Mouse (Mus musculus) heart, adult 2 months (tissue): ENCODE data around the gene Rpl7l1. TPM values are rescaled to one million over a fixed set of nuclear protein-coding genes. Genes with fewer than 3 reads are reported as not detected.

ENCODE experiments used
- DNase-seq, 2 experiments: peaks; one replicate each; pipeline ENCODE4 v3.0.0; 2021
- H3K27ac ChIP-seq: fragments of 200-600 bp; 2 replicates; pipeline ENCODE4 v1.8.1; 2022
- H3K27me3 ChIP-seq: fragments of 200-500 bp; 2 replicates; pipeline ENCODE4 v1.6.1; 2012; ENCODE audit warnings: mild to moderate bottlenecking, low read length, inconsistent platforms, mixed read lengths; ENCODE audit not compliant: control insufficient read depth, insufficient read depth
- H3K36me3 ChIP-seq: fragments of 200-500 bp; 2 replicates; pipeline ENCODE4 v1.6.1; 2012; ENCODE audit warnings: low read length, inconsistent platforms; ENCODE audit not compliant: control insufficient read depth, insufficient read depth
- H3K4me1 ChIP-seq: fragments of 200-500 bp; 2 replicates; pipeline ENCODE4 v1.6.1; 2011; ENCODE audit warnings: low read length; ENCODE audit not compliant: control insufficient read depth, insufficient read depth
- H3K4me3 ChIP-seq: fragments of 200-600 bp; 2 replicates; pipeline ENCODE4 v1.8.1; 2022
- H3K79me2 ChIP-seq: fragments of 200-500 bp; replicated peaks from 2 replicates; pipeline ENCODE4 v1.6.1; 2012; ENCODE audit warnings: mild to moderate bottlenecking, inconsistent platforms, low read length, moderate library complexity, mixed read lengths; ENCODE audit not compliant: control insufficient read depth, insufficient read depth
- H3K9ac ChIP-seq: fragments of 200-500 bp; 2 replicates; pipeline ENCODE4 v1.6.1; 2012; ENCODE audit warnings: low read depth, mild to moderate bottlenecking, control low read depth, inconsistent platforms, low read length, mixed read lengths
- CTCF ChIP-seq: fragments of 200-600 bp; IDR thresholded peaks from 2 replicates; pipeline ENCODE4 v1.8.1; 2022; ENCODE audit warnings: antibody characterized with exemption, mild to moderate bottlenecking, moderate library complexity
- EP300 ChIP-seq: fragments of 200-500 bp; IDR thresholded peaks from 2 replicates; pipeline ENCODE4 v1.6.1; 2011; ENCODE audit warnings: low read depth, low read length, control low read depth; ENCODE audit not compliant: insufficient read depth
- POLR2A ChIP-seq: fragments of 200-500 bp; IDR thresholded peaks from 2 replicates; pipeline ENCODE4 v1.6.1; 2011; ENCODE audit warnings: mild to moderate bottlenecking, low read depth, low read length, control low read depth; ENCODE audit not compliant: insufficient read depth
- WGBS: fragments of 180-500 bp; shearing (Covaris S2); methylation state at CpG from one replicate; pipeline ENCODE4 v1.1.7; 2018; 5-methylcytosine and 5-hydroxymethylcytosine counted together
- intact Hi-C: fragments of 180-260 bp; cut with DNase I; formaldehyde crosslinking; loops from one replicate; pipeline ENCODE4 v1.15.1; 2025
- polyA plus RNA-seq: library from polyadenylated mRNA; depleted of rRNA; stranded (reverse); fragments of >200 nt; gene quantifications from 2 replicates; pipeline ENCODE4 v1.2.3, GENCODE M21; 2012
- total RNA-seq, 2 experiments: library from RNA; stranded (reverse); gene quantifications; 2 replicates each; pipeline ENCODE4 v1.2.3; 2021

Gene Rpl7l1
- total and polyA plus RNA-seq, 3 experiments, result 19.4 to 54.0 (median 54.0) TPM

GRCm38 (mm10) chr17:46773278-46774130 lies 9.0 kb downstream of the Rpl7l1 start:
- no peaks in the 10 kb centered on the region for H3K36me3 ChIP-seq
- WGBS, result 12% methylated on average over 19 of the region's 20 CpGs
- no peak; the same call in 1 of the 2 replicates for TF ChIP-seq CTCF
- 0 out of 2 replicates have a peak, but pooled peaks have one; percentile 7 for TF ChIP-seq EP300
- peak; percentile 60; the same call in 1 of the 2 replicates for TF ChIP-seq POLR2A
- intact Hi-C loops, result no loop called here
- peak overlapping the region; percentile 87 for H3K9ac ChIP-seq
- DNase-seq, result no peak
- no peaks in the 10 kb centered on the region for H3K27me3 ChIP-seq
- peaks cover 2% of the 10 kb centered on the region for H3K4me1 ChIP-seq
- peak overlapping the region; percentile 91 for H3K4me3 ChIP-seq
- H3K27ac ChIP-seq, result peak overlapping the region; percentile 82
- no peaks in the 10 kb centered on the region for H3K79me2 ChIP-seq

- peak; percentile 87 to 90 for DNase-seq
- H3K9ac ChIP-seq, result peak within 1 kb of the TSS; percentile 87
- no peaks in the 10 kb centered on the region for H3K36me3 ChIP-seq
- intact Hi-C loops, result loop anchor here (1.0 kb wide), 2 partner anchors 10 to 20 kb away; partner anchors contain the start of genes Cnpy3 and Rpl7l1
- H3K4me1 ChIP-seq, result peaks cover 2% of the 10 kb centered on the region
- H3K27me3 ChIP-seq, result no peaks in the 10 kb centered on the region
- H3K27ac ChIP-seq, result peak within 1 kb of the TSS; percentile 82
- H3K4me3 ChIP-seq, result peak within 1 kb of the TSS; percentile 91
- no peaks in the 10 kb centered on the region for H3K79me2 ChIP-seq
- WGBS, result under 1% methylated on average over 50 of the region's 50 CpGs
- TF ChIP-seq POLR2A (peak; percentile 92), CTCF (no peak)
Measured at GRCm38 (mm10) chr17:46772404-46773277, 9.8 kb downstream of the Rpl7l1 start, which contains the start of gene 2310039H08Rik. TSS of gene 2310039H08Rik (plus strand) at chr17:46772635.

- H3K4me1 ChIP-seq, result peaks cover 2% of the 10 kb centered on the region
- intact Hi-C loops, result loop anchor here (1.0 kb wide), 2 partner anchors 10 to 20 kb away; partner anchors contain the start of genes Cnpy3 and Rpl7l1
- peak overlapping the region; percentile 57 for H3K9ac ChIP-seq
- peak overlapping the region; percentile 82 for H3K27ac ChIP-seq
- DNase-seq, result no peak
- TF ChIP-seq POLR2A (no peak), EP300 (no peak), CTCF (no peak)
- H3K36me3 ChIP-seq, result no peaks in the 10 kb centered on the region
- peak overlapping the region; percentile 91 for H3K4me3 ChIP-seq
- no peaks in the 10 kb centered on the region for H3K27me3 ChIP-seq
- H3K79me2 ChIP-seq, result no peaks in the 10 kb centered on the region
- WGBS, result 5% methylated on average over 5 of the region's 5 CpGs
Measured at GRCm38 (mm10) chr17:46772038-46772403, 10.5 kb downstream of the Rpl7l1 start.

- DNase-seq, result no peak
- Histone ChIP-seq H3K4me1 (peaks cover 2% of the 10 kb centered on the region), H3K9ac (no peak overlapping the region), H3K36me3 (no peaks in the 10 kb centered on the region), H3K27me3 (no peaks in the 10 kb centered on the region), H3K79me2 (no peaks in the 10 kb centered on the region), H3K4me3 (no peak overlapping the region; the same call in none of the 2 replicates), H3K27ac (peak overlapping the region; percentile 82; the same call in 1 of the 2 replicates)
- WGBS, result 62% methylated on average over 17 of the region's 17 CpGs
- intact Hi-C loops, result loop anchor here (1.0 kb wide), 2 partner anchors 11 to 19 kb away; partner anchors contain the start of genes Cnpy3 and Rpl7l1
- TF ChIP-seq POLR2A (no peak), EP300 (no peak), CTCF (no peak)
Measured at GRCm38 (mm10) chr17:46771616-46772015, 10.9 kb downstream of the Rpl7l1 start.

- Histone ChIP-seq H3K27me3 (no peaks in the 10 kb centered on the region), H3K4me3 (no peak overlapping the region), H3K4me1 (peaks cover 2% of the 10 kb centered on the region), H3K36me3 (no peaks in the 10 kb centered on the region), H3K79me2 (no peaks in the 10 kb centered on the region), H3K27ac (no peak overlapping the region), H3K9ac (no peak overlapping the region)
- no peak for DNase-seq
- TF ChIP-seq POLR2A (no peak), CTCF (0 out of 2 replicates have a peak, but pooled peaks have one; percentile 8)
- intact Hi-C loops, result no loop called here
- WGBS, result 88% methylated on average over 4 of the region's 4 CpGs
Measured at GRCm38 (mm10) chr17:46771025-46771424, 11.4 kb downstream of the Rpl7l1 start.
